Mouse (Mus musculus) CH12F3 (cell line): ENCODE measurements around the gene Atxn2l.

ENCODE experiments used
- in situ Hi-C: fragments of 300-500 bp; cut with MboI; formaldehyde crosslinking; loops from 2 replicates; pipeline ENCODE4 v1.14.3; 2020; ENCODE audit warnings: low sequenced_read_pairs

Gene Atxn2l

DNA sequence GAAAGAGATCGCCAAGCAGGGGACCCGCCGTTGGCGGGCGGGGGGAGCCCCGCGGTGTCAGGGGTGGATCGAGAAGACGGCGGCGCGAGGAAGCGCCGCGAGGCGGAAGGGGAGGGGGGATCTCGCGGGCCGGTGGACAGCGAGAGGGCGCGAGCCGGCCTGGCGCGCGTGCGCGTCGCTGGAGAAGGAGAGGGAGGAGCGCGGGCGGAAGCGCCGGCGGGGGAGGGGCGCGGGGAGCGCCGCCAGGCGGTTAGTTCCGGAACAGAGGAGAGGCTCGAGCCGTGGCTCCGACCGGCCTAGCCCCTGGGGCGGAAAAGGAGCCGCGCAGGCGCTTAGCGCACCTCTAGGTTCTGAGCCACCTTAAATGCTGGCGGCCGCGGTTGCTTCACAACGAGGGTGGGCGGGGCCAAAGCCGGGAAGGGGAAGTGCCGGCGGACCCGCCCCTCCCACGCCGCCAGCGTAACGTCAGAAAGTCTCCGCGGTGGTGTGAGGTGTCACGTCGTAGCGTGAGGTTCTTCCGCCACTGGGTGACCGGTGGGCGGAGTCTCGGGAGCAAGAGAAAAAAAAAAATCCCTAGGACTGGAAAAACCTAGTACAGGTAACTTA, at the start of gene Atxn2l:
Atxn2l (minus strand) TSS at position 165 of the 606 bp plus-strand sequence.
- in situ Hi-C loops = no loop called here

DNA sequence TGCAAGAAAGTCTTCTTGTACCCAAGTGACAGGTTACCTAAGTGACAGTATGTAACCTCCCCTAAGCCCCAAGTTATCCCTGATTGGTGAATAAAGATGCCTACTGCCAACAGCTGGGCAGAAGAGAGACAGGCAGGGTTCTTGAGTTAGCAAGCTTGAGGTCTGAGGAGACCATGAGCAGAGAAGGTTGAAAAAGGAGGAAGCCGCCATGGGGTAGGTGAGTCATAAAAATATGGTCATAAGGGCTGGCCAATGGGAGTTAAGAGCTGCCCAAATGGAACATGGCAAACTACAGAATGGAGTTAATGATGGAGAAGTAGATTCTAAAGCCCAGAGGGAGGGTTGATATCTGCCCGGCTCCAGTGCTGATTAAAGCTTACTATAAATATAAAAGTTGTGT, 42.4 kb upstream of the Atxn2l start:
- in situ Hi-C loops = no loop called here

DNA sequence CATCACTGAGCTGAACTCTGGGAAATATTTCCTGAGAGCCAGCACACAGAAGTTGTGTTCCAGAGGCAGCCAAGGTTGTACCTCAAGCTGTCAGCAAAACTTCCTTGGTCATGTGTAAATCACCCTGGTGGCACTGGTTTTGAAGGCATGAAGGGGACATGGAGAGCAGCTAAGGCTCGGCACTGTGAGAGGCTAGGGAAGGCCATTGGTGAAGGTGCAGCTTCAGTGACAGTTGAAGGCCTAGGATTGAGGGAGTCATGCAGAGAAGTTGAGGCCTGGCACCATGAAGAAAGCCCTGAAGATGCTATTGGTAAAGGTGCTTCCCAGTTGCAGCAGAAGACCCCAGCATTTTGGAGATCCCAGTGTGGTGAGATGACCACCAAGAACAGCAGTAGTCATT, 38.4 kb upstream of the Atxn2l start:
- in situ Hi-C loops = no loop called here

DNA sequence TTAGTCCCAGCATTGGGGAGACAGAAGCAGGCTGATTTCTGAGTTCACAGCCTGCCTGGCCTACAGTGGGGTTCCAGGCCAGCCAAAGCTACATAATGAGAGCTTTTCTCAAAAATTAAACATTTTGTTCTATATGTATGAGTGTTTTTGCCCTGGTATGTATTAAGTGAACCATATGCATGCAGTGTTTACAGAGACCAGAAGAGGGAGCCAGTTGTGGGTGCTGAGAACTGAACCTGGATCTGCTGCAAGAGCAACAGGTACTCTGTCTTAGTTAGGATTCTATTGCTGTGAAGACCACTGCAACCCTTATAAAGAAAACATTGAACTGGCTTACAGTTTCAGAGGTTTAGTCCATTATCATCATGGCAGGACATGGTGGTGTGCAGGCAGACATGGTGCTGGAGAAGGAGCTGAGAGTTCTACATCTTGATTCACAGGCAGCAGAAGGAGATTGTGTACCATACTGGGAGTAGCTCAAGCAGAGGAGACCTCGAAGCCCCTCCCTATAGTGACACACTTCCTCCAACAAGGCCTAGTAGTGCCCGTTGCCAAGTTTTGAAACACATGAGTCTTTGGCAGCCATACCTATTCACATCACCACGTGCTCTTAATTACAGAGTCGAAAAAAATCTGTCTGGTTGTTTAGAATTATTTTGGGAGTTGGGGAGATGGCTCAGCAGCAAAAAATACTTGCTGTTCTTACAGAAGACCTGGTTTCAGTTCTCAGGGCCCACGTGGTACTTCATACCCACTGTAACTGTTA, 34.8 kb upstream of the Atxn2l start:
- in situ Hi-C loops = no loop called here

DNA sequence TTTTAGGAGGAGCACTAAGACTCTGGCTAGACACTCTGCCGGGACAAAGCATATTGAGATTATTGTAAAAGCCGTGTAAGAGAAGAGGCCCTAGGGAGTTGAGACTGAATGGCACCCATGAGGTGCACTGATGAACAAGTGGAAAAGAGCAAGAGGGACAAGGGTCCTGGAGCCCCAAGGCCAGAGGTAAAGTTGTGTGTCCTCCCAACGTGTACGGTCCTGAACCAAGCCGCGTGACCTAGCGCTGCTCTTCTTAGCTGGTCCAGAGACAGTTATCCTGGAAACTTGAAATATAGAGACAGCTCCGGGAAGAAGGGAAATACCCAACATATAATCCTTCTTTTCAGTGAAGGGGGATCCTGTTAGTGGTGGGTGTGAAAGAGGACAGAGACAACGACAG, 33.2 kb upstream of the Atxn2l start:
- in situ Hi-C loops = no loop called here

DNA sequence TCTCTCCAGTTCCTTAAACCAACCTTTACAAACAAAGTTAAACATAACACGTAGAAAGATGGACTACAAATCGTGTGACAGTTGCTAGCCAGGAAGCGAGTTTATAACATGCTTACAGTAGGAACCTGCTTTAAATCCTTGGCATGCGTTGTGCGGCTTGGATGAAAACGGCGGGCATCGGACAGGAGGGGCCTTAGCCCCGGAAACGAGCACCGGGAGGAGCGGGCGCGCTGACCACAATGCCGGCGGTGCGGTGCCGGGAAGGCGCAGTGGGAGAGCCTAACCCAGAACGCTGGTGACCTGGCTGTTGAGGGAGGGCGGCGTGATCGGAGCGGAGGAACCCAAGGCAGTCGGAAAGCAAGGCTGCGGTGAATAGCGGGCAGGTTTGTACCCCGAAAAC, 32.5 kb upstream of the Atxn2l start:
- in situ Hi-C loops = no loop called here

DNA sequence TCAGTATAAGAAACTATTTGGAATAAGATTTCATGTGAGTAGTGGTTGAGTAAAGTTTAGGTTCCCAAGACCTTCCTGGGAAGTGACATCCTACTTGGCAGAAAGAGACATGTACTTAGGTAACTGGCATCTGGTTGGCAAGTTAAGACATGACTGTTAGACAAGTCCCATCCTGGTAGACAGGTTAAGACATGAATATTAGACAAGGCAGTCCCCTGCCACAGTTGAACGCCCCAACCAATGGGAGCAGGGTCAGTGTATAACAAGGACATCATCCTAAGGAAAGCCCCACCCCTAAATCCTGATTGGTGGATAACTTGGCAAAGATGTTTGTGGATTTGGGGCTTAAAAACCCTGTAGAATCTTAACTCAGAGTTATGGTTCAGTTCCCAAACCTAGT, 30.2 kb upstream of the Atxn2l start:
- in situ Hi-C loops = no loop called here

DNA sequence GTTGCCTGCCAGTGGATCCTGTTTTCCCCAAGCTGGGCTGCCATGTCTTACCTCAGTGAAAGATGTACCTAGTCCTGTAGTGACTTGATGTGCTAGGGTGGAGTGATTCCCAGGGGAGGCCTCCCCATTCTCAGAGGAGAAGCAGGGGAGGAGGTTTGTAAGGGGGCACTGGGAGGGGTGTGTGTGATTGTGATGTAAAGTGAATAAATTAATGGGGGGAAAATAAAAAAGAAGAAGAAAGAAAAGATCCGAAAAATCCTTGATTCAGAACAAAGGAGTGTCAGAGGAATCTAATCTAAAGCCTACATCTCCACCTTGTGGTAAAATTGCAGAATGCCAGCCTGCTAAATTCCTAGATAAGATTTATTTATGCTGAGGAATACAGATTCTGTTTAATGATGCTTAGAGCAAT, 24.9 kb upstream of the Atxn2l start:
- in situ Hi-C loops = loop anchor here (10.0 kb wide), 1 partner anchor 133 kb away; the partner anchor contains the start of gene Nfatc2ip

DNA sequence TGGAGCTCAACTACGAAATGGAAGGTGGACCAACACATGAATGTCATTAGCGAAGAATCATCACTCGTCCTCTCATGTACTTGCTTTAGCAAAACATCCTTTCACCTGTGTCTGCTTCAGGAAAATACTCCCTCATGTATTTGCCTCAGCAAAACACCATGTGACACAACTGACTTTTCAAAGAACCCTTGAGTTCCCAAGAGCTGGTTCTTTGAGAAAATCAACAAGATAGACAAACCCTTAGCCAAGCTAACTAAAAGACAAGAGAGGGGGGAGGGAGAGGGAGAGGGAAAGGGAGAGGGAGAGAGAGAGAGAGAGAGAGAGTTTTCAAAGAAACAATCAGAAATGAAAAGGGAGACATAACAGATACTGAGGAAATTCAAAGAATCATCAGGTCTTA, 20.1 kb upstream of the Atxn2l start:
- in situ Hi-C loops = loop anchor here (10.0 kb wide), 1 partner anchor 129 kb away; the partner anchor contains the start of gene Nfatc2ip

DNA sequence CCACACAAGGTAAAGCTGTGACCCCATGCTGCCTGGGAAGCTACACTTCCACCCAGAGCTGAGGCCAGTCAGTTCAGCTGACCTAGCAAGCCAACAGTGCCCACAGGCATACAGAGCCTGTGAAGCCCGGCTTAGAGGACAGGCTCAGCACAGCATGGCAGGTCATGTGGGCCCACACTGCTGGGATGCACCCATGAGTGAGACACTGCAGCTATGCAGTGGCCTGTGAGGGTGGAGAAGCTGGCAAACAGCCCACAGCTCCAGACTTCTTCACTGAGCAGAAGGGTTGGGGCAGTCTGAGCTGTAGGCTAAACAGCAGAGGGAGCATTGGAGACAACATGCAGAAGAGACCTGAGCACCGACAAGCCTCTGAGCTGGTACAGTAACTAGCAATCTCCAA, 16.3 kb upstream of the Atxn2l start:
- in situ Hi-C loops = no loop called here

DNA sequence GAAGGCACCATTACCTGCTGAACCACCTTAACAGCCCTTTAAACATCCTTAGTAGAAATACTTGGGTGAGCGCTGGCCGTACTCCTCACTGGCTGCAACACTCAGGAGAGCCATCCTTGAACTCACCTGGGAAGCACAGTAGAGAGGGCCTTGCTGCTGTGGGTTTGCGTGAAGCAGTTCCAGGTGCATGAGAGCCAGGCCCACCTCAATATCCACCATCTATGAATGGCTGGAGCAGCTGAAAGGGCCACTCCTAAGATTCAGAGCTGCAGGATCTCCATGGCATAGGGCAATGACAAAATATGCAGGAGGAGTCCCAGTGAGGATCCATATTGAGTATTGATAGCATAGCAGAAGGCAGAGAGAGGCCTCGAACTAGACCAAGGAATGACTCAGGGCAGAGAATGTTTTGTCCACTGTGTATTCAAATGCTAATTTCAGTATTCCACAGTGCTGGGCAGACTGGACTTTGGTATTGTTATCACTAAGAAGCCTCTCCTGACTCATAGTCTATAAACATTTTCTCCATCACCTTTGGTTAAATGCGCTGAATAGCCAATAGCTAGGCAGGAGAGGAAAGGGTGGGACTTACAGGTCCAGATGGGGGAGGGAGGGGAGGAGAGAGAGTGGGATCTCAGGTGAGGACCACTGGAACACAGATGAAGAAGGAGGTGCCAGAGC, 15.2 kb upstream of the Atxn2l start:
- in situ Hi-C loops = no loop called here

DNA sequence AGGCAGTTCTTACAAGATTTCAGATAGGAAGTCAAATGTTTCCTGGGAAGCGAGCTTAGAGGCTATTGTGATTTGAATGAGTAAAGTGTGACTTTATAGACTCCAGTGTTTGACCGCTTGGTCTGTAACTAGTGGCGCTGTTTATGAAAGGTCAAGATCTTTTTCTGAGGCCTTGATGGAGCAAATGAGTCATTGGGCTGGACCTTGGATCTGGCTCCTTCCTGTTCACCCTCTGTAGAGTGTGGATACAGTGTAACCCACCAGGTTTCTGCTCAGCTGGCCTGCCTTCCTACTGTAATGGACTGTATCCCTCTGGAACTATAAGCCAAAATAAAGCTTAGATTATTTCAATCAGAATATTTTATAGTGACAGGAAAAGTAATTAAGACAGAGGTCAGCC, 8.1 kb upstream of the Atxn2l start:
- in situ Hi-C loops = no loop called here

DNA sequence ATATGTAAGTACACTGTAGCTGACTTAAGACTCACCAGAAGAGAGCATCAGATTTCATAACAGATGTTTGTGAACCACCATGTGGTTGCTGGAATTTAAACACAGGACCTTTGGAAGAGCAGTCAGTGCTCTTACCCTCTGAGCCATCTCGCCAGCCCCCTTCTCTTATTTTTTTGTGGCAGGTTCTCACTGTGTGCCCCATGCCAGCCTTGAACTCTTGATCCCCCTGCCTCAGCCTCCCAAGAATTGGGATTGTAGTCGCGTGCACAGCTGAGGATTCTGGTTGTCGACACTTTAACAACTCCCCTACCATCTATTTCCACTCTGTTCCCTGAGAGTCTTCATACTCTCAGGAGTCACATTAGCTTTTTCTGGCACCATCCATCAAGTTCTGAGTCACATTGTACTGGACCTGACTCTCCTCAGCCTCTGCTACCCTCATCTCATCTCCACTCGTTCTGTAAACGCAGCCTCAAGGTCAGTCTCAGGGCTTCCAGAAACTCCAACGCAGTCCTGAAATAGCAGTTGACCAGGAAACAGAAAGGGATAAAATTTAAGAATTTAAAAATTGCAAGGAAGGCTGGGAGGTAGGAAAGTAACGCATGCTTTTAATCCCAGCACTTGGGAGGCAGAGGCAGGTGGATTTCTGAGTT, 4.0 kb upstream of the Atxn2l start:
- in situ Hi-C loops = no loop called here

DNA sequence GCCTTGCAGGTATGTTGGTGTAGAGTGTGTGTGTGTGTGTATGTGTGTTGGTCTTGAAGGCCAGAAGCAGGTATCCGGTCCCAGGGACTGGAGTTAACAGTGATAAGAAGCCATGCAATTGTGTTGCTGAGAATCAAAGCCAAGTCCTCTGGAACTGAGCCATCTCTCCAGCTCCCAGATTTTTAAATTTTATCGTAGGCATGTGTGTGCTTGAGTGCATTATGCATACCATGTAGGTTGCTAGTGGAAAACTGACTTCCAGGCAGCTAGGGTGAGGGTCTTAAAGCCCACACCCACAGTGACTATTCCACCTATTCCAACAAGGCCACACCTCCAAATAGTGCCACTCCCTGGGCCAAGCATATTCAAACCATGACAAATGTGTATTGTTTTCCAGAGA, 1.7 kb upstream of the Atxn2l start:
- in situ Hi-C loops = no loop called here

DNA sequence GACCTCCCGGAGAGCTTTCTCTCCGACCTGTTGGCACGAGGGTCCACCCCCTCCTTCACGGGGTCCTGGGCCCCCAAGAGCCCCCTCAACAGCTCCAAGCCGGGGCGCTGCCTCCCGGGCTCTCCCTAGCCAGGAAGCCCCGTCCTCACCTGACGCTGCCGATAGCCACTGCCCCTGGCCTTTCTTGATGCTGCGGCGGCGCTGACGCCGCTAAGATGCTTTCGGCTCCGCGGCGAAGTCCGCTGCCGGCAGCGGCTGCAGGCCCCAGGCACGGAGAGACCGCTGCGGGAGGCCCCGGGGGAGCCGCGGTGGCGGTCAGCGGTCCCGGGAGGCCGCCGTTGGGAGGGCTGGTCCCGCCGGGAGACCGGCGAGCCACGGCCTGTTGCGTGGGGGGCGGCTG, 486 bp downstream of the Atxn2l start:
- in situ Hi-C loops = no loop called here

DNA sequence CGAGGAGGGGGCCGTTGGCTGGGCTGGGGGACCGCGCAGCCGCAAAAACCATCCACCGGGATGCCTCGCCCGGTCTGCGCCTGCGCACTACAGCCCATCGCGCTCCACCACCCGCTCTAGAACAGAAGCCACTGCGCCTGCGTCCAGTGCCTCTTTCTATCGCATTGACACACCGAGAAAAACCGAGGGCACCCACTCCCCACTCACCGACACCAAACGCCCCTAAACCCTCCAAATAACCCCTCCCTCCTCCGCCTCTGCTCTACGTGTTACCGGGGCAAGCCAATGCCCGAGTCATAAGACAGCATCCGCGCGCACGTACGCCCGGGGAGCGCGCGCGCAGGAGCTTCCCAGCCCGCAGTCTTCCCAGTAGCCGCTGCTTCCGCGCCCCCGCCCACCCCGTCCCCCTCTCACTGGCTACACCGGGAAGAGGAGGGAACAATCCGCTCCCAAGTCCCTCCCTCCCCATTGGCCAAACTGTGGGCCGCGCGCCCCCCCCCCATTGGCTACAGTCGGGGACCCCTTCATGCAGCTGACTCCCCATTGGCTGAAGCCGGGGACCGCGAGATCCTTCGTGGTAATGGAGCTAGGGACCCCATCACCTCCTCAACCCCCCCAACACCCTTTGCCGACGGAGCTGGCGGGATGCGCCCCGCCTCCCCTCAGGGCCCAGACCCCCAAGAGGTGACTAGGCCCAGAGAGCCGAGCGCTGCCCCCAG, 1.1 kb downstream of the Atxn2l start:
- in situ Hi-C loops = no loop called here

DNA sequence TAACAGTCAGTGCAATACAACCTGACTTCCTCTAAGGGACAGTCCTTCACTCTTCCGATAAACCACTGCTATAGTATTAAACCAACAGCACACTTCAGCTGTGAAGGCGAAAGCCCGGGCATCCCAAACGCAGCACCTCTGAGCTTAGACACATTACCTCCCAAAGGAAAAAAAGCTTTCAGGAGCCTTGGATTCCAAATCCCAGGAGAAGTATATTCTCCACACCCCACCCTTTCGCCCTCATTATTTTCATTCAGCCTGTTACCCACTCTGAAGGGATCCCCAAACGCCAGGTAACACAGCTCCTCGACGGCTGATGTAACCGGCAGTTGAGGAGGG, 1.6 kb downstream of the Atxn2l start:
- in situ Hi-C loops = no loop called here

DNA sequence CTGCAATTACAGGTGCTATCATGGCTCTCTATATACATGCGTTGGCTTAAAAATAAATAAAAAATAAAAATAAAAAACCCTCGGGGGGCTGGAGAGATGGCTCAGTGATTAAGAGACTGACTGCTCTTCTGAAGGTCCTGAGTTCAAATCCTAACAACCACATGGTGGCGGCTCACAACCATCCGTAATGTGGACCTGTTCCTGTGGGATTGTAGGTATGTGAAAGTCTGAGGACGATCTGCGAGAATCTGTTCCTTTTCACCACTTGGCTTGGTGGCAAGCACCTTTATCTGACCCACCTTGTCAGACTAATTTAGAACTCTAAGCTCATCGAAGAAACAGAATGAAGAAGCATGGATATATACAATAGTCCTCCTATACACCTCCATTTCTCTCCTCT, 3.8 kb downstream of the Atxn2l start:
- in situ Hi-C loops = no loop called here

DNA sequence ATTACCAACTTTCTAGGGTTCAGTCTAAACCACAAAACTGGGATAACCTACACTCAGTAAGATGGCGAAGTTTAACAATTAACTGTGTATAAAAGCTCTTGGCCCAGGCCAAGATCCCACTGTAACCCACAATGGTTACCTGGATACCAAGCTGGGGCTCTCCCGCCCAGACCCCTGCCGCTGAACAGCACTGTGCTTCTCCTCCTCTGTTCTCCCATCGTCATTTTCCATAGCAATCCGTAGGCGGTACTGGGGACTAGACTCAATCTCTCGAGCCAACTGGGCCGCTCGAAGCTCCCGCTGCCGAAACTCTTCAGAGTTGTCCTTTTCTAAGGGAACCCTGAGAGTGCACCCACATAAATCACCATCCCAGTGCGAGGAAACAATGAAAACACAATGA, 5.3 kb downstream of the Atxn2l start:
- in situ Hi-C loops = no loop called here

DNA sequence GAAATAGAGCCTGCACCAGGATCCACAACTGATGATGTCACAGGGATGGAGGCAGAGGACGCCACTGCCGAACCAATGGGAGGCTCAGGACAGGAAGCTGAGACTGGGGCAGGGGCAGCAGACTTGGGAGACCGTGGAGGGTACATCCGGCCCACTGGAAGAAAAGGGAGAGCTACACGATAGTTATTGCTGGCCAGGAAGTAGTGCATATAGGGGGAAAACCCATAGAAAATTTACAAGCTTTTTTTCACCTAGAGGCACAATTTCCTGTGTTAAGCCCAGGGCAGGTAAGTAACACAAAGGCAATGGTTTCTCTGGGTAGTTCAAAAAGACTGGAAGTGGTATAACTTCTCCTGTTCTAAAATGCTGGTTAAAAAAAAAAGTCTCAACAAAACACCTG, 6.8 kb downstream of the Atxn2l start:
- in situ Hi-C loops = no loop called here

DNA sequence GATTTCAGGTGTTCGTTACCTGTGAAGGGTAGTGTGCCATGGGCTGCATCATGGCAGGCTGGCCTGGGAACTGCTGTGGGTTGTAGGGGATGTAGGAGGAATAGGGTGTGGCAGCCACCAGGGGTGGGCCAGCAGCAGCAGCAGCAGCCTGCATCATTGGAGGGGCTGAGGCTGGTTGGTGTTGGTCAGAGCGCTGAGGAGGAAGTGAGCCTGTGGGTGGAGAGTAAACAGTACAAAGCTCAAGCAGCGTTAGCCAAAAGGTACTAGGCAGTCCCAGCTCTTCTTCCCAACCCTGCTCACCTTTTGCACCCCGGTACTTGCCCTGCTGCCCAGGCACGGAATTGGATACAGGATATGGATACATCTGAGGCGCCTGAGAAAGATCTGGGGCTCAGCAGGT, 9.1 kb downstream of the Atxn2l start:
- in situ Hi-C loops = no loop called here
